Mouse (Mus musculus): Measurements from ENCODE around the gene Ccl26. TPM values are rescaled to one million over a fixed set of nuclear protein-coding genes. Genes with fewer than 3 reads are reported as not detected.

Gene Ccl26
- not detected in 2 replicates for polyA plus RNA-seq (2012; rRNA removed; ENCODE audit: low replicate concordance)

GRCm38 (mm10) chr5:135563469-135563868 lies at the start of gene Ccl26:
TSS of gene Ccl26 (minus strand) at chr5:135563569.

GRCm38 (mm10) chr5:135573006-135573405 lies 9.6 kb upstream of the Ccl26 start, which contains the start of gene Ccl24:
TSS of gene Ccl24 (minus strand) at chr5:135573049.

GRCm38 (mm10) chr5:135544865-135545797 lies 18.2 kb downstream of the Ccl26 start, which contains the start of gene Hip1:
TSS of gene Hip1 (minus strand) at chr5:135545120.

Other genes with a start within 250 kb of the Ccl26 start
- not detected in 2 replicates for gene Fkbp6, start 213.5 kb downstream of the Ccl26 start, polyA plus RNA-seq (2012; rRNA removed; ENCODE audit: low replicate concordance)
- gene Trim50, start 210.3 kb downstream of the Ccl26 start, polyA plus RNA-seq (2012; rRNA removed; ENCODE audit: low replicate concordance), result 1.1 TPM in 1 of 2 replicates, not detected in the other
- 16.7 and 21.1 TPM in 2 replicates for gene Nsun5, start 193.6 kb downstream of the Ccl26 start, polyA plus RNA-seq (2012; rRNA removed; ENCODE audit: low replicate concordance)
- 22.4 and 25.2 TPM in 2 replicates for gene Pom121, start 169.0 kb downstream of the Ccl26 start, polyA plus RNA-seq (2012; rRNA removed; ENCODE audit: low replicate concordance)
- gene Hip1, start 18.4 kb downstream of the Ccl26 start, polyA plus RNA-seq (2012; rRNA removed; ENCODE audit: low replicate concordance), result 2.6 and 5.7 TPM in 2 replicates
- 4.2 TPM in 1 of 2 replicates, not detected in the other for gene Ccl24, start 9.5 kb upstream of the Ccl26 start, polyA plus RNA-seq (2012; rRNA removed; ENCODE audit: low replicate concordance)
- 15.8 and 18.3 TPM in 2 replicates for gene Rhbdd2, start 69.0 kb upstream of the Ccl26 start, polyA plus RNA-seq (2012; rRNA removed; ENCODE audit: low replicate concordance)
- 171 and 307 TPM in 2 replicates for gene Por, start 106.5 kb upstream of the Ccl26 start, polyA plus RNA-seq (2012; rRNA removed; ENCODE audit: low replicate concordance)
- gene Tmem120a, start 180.9 kb upstream of the Ccl26 start, polyA plus RNA-seq (2012; rRNA removed; ENCODE audit: low replicate concordance), result 127 and 351 TPM in 2 replicates
- gene Styxl1, start 214.8 kb upstream of the Ccl26 start, polyA plus RNA-seq (2012; rRNA removed; ENCODE audit: low replicate concordance), result 0.13 and 0.38 TPM in 2 replicates
- 3,690 and 6,443 TPM in 2 replicates for gene Mdh2, start 214.9 kb upstream of the Ccl26 start, polyA plus RNA-seq (2012; rRNA removed; ENCODE audit: low replicate concordance)
- 0.50 and 0.92 TPM in 2 replicates for gene Srrm3, start 243.3 kb upstream of the Ccl26 start, polyA plus RNA-seq (2012; rRNA removed; ENCODE audit: low replicate concordance)

Data from duodenum, adult 2 months (tissue).